In genomic region chr13:76858078-76858482, GRCm38 (mm10) we compare ENCODE assay signal across 11 mouse cellular contexts.
DNase-seq lines count a peak whose midpoint lies in the region; ATAC-seq and TF ChIP-seq lines count a peak whose summit lies in the region.
"Had no signal": no experiment of that assay in that cellular context is flagged by ENCODE, and none has a peak within 500 bp of the region (broad histone marks: within the 10 kb centered on the region; RNA-seq: fewer than 3 reads in every experiment).

No protein-coding gene starts in this region.

- ATAC-seq in limb, embryonic 12.5 days (ENCODE audit: insufficient number of reproducible peaks, insufficient read depth, low FRiP score, low TSS enrichment, low read depth), result peak; percentile 37; the same call in 1 of the 2 replicates
- peak; percentile 96 for ATAC-seq in neural tube, embryonic 12.5 days (ENCODE audit: low FRiP score, low read depth)

- H3K79me2 ChIP-seq in MEL (ENCODE audit: control insufficient read depth, insufficient read depth, low read length, poor library complexity), result no peaks in the 10 kb centered on the region

- TF ChIP-seq CTCF in MEL (IDR thresholded peaks at IDR 0.05 in 2 of 3, conservative IDR thresholded peaks at IDR 0.05 in 1 of 3; ENCODE audit: control insufficient read depth in 1 of 3, insufficient read depth in 1 of 3, low read depth in 2 of 3, low read length in 3 of 3, poor library complexity in 1 of 3, severe bottlenecking in 1 of 3), result no peak

- H3K4me2 ChIP-seq in limb, embryonic 12.5 days, result no peak overlapping the region
- H3K4me2 ChIP-seq in neural tube, embryonic 12.5 days (replicated peaks), result no peak overlapping the region
- H3K4me2 ChIP-seq: lung, embryonic 14.5 days had no signal

- H3K9me3 ChIP-seq in limb, embryonic 12.5 days, result no peaks in the 10 kb centered on the region
- H3K9me3 ChIP-seq in limb, embryonic 10.5 days (replicated peaks), result no peaks in the 10 kb centered on the region
- H3K9me3 ChIP-seq in MEL (replicated peaks; ENCODE audit: insufficient read depth, low read length), result no peaks in the 10 kb centered on the region
- H3K9me3 ChIP-seq in neural tube, embryonic 12.5 days, result no peaks in the 10 kb centered on the region
- H3K9me3 ChIP-seq: midbrain, embryonic 10.5 days had no signal

- TF ChIP-seq EP300 in MEL (IDR thresholded peaks at IDR 0.05; ENCODE audit: low read depth in 1 of 2, low read length in 2 of 2), result peak; percentile 69 to 86

- no peaks in the 10 kb centered on the region for H3K36me3 ChIP-seq in limb, embryonic 12.5 days
- H3K36me3 ChIP-seq in limb, embryonic 10.5 days, result no peaks in the 10 kb centered on the region
- no peaks in the 10 kb centered on the region for H3K36me3 ChIP-seq in MEL (ENCODE audit: control insufficient read depth in 1 of 2, insufficient read depth in 2 of 2, low read length in 2 of 2)
- no peaks in the 10 kb centered on the region for H3K36me3 ChIP-seq in neural tube, embryonic 12.5 days
- H3K36me3 ChIP-seq: midbrain, embryonic 10.5 days had no signal

- TF ChIP-seq POLR2A in MEL (IDR thresholded peaks at IDR 0.05; ENCODE audit: control insufficient read depth in 1 of 2, insufficient read depth in 1 of 2, low read depth in 1 of 2, low read length in 2 of 2, poor library complexity in 1 of 2), result no peak

- WGBS in limb, embryonic 12.5 days, result 26% methylated on average over 2 of the region's 2 CpGs
- 54% methylated on average over 2 of the region's 2 CpGs for WGBS in limb, embryonic 10.5 days
- 6% methylated on average over 2 of the region's 2 CpGs for WGBS in neural tube, embryonic 12.5 days

- TF ChIP-seq RAD21 in MEL (IDR thresholded peaks at IDR 0.05; ENCODE audit: low read depth, low read length), result no peak

- DNase-seq in limb, embryonic 10.5 days (ENCODE audit: low spot score), result no peak
- DNase-seq in MEL (ENCODE audit: low read depth, low spot score), result peak; percentile 40
- DNase-seq in embryo, embryonic 10.5 days (ENCODE audit: low spot score), result peak; percentile 54
- DNase-seq in kidney, adult 11 months, result no peak
- DNase-seq in gastrocnemius, postnatal 25 days, result no peak
- DNase-seq: kidney, postnatal 25 days; lung, embryonic 14.5 days; spleen, adult 18-20 months had no signal

- H3K9ac ChIP-seq in limb, embryonic 12.5 days (replicated peaks), result no peak overlapping the region
- H3K9ac ChIP-seq in MEL (ENCODE audit: control insufficient read depth, low read depth, low read length, poor library complexity, severe bottlenecking), result no peak overlapping the region
- H3K9ac ChIP-seq in neural tube, embryonic 12.5 days, result no peak overlapping the region
- H3K9ac ChIP-seq: lung, embryonic 14.5 days had no signal

- no peak overlapping the region for H3K27ac ChIP-seq in limb, embryonic 12.5 days
- no peak overlapping the region for H3K27ac ChIP-seq in limb, embryonic 10.5 days
- H3K27ac ChIP-seq in MEL (ENCODE audit: control insufficient read depth, low read depth, low read length), result no peak overlapping the region
- no peak overlapping the region for H3K27ac ChIP-seq in neural tube, embryonic 12.5 days
- H3K27ac ChIP-seq: midbrain, embryonic 10.5 days had no signal

- no peak overlapping the region for H3K4me3 ChIP-seq in limb, embryonic 12.5 days (replicated peaks)
- H3K4me3 ChIP-seq in limb, embryonic 10.5 days, result no peak overlapping the region
- H3K4me3 ChIP-seq in MEL (ENCODE audit: control insufficient read depth in 1 of 2, insufficient read depth in 1 of 2, low read depth in 2 of 2, low read length in 2 of 2), result no peak overlapping the region
- no peak overlapping the region for H3K4me3 ChIP-seq in neural tube, embryonic 12.5 days
- H3K4me3 ChIP-seq: midbrain, embryonic 10.5 days had no signal

- H3K27me3 ChIP-seq in limb, embryonic 12.5 days, result no peaks in the 10 kb centered on the region
- no peaks in the 10 kb centered on the region for H3K27me3 ChIP-seq in limb, embryonic 10.5 days (ENCODE audit: low read depth, poor library complexity, severe bottlenecking)
- no peaks in the 10 kb centered on the region for H3K27me3 ChIP-seq in MEL (ENCODE audit: control insufficient read depth in 1 of 2, insufficient read depth in 2 of 2, low read length in 2 of 2)
- H3K27me3 ChIP-seq in neural tube, embryonic 12.5 days (replicated peaks), result no peaks in the 10 kb centered on the region

- H3K4me1 ChIP-seq in limb, embryonic 12.5 days (replicated peaks), result no peaks in the 10 kb centered on the region
- H3K4me1 ChIP-seq in limb, embryonic 10.5 days, result peaks cover 3% of the 10 kb centered on the region; the same call in 1 of the 2 replicates
- H3K4me1 ChIP-seq in MEL (ENCODE audit: control insufficient read depth in 1 of 2, insufficient read depth in 2 of 2, low read length in 2 of 2), result no peaks in the 10 kb centered on the region; a peak in 1 of 4 replicates
- H3K4me1 ChIP-seq in neural tube, embryonic 12.5 days, result peaks cover 3% of the 10 kb centered on the region; the same call in 1 of the 2 replicates

TF ChIP-seq in MEL, 35 proteins besides CTCF, POLR2A, EP300 and RAD21:
- no peak for TF ChIP-seq USF2 (IDR thresholded peaks at IDR 0.05; ENCODE audit: borderline replicate concordance in 1 of 2, insufficient read depth in 1 of 2, low read depth in 1 of 2, low read length in 2 of 2)
- no peak for TF ChIP-seq TAL1 (IDR thresholded peaks at IDR 0.05; ENCODE audit: low read length)
- TF ChIP-seq E2F4 (IDR thresholded peaks at IDR 0.05; ENCODE audit: borderline replicate concordance, low read depth, low read length), result no peak
- TF ChIP-seq MYB (IDR thresholded peaks at IDR 0.05; ENCODE audit: low read depth, low read length), result no peak
- TF ChIP-seq TBP (IDR thresholded peaks at IDR 0.05; ENCODE audit: low read depth, low read length), result no peak
- TF ChIP-seq KAT2A (conservative IDR thresholded peaks at IDR 0.05; ENCODE audit: low read depth, low read length), result no peak
- TF ChIP-seq NELFE (IDR thresholded peaks at IDR 0.05; ENCODE audit: low read depth, low read length), result no peak
- TF ChIP-seq UBTF (IDR thresholded peaks at IDR 0.05; ENCODE audit: borderline replicate concordance, insufficient read depth, low read depth, low read length), result no peak
- TF ChIP-seq GABPA (IDR thresholded peaks at IDR 0.05; ENCODE audit: low read depth, low read length), result no peak
- TF ChIP-seq MEF2A (IDR thresholded peaks at IDR 0.05; ENCODE audit: extremely low read depth, insufficient replicate concordance, low read depth, low read length, poor library complexity, severe bottlenecking), result no peak
- peak; percentile 94 for TF ChIP-seq RCOR1 (IDR thresholded peaks at IDR 0.05; ENCODE audit: low read depth, low read length)
- TF ChIP-seq MAX (IDR thresholded peaks at IDR 0.05; ENCODE audit: low read length), result no peak
- TF ChIP-seq POLR2AphosphoS5 (IDR thresholded peaks at IDR 0.05; ENCODE audit: borderline replicate concordance, low read depth, low read length), result no peak
- TF ChIP-seq ZKSCAN1 (IDR thresholded peaks at IDR 0.05; ENCODE audit: low read depth, low read length), result no peak
- no peak for TF ChIP-seq ZC3H11A (IDR thresholded peaks at IDR 0.05; ENCODE audit: low read depth, low read length)
- TF ChIP-seq TCF12 (IDR thresholded peaks at IDR 0.05; ENCODE audit: low read depth, low read length), result peak; percentile 79
- TF ChIP-seq HCFC1 (IDR thresholded peaks at IDR 0.05; ENCODE audit: low read depth, low read length), result no peak
- TF ChIP-seq SMC3 (IDR thresholded peaks at IDR 0.05; ENCODE audit: low read depth, low read length), result no peak
- TF ChIP-seq NRF1 (IDR thresholded peaks at IDR 0.05; ENCODE audit: insufficient read depth, low read depth, low read length, poor library complexity, severe bottlenecking), result no peak
- TF ChIP-seq POLR2AphosphoS2 (IDR thresholded peaks at IDR 0.05; ENCODE audit: low read length), result no peak
- peak; percentile 66 for TF ChIP-seq GATA1 (IDR thresholded peaks at IDR 0.05; ENCODE audit: low read depth, low read length)
- TF ChIP-seq ETS1 (IDR thresholded peaks at IDR 0.05; ENCODE audit: low read depth, low read length), result peak; percentile 53
- TF ChIP-seq CHD2 (IDR thresholded peaks at IDR 0.05; ENCODE audit: low read length), result no peak
- no peak for TF ChIP-seq USF1 (IDR thresholded peaks at IDR 0.05; ENCODE audit: low read depth, low read length)
- TF ChIP-seq MAZ (IDR thresholded peaks at IDR 0.05; ENCODE audit: low read depth, low read length), result no peak
- TF ChIP-seq MXI1 (IDR thresholded peaks at IDR 0.05; ENCODE audit: low read depth, low read length), result peak; percentile 25; the same call in 1 of the 2 replicates
- no peak for TF ChIP-seq MAFK (IDR thresholded peaks at IDR 0.05; ENCODE audit: borderline replicate concordance, low read depth, low read length)
- TF ChIP-seq MYC (IDR thresholded peaks at IDR 0.05; ENCODE audit: low read depth, low read length), result no peak
- TF ChIP-seq SIN3A (IDR thresholded peaks at IDR 0.05; ENCODE audit: low read length), result 0 out of 2 replicates have a peak, but pooled peaks have one; percentile 22
- no peak for TF ChIP-seq CHD1 (IDR thresholded peaks at IDR 0.05; ENCODE audit: low read depth, low read length)

Comparison
In these comparisons a context has a peak if more than half of its experiments do, and no peak if none do; other contexts are left out.
1. DNase-seq: peak in MEL (single experiment) and embryo, embryonic 10.5 days (single experiment); none in limb, embryonic 10.5 days (single experiment), kidney, adult 11 months (single experiment) and gastrocnemius, postnatal 25 days (single experiment).